Mouse (Mus musculus) layer of hippocampus, postnatal 10 days (tissue): ENCODE measurements at regions not wholly inside any gene's neighbourhood (a gene's known extent, or its start where the extent isn't known, plus 50 kb on each side); places are given as distances from the start of the nearest gene placed in this dataset.
"Not testable (repeated sequence)": the region's sequence is repeated elsewhere in the genome, so short reads cannot be mapped to it uniquely, and the experiment has no call there.

ENCODE experiments used
- DNase-seq, 2 experiments: peaks; one replicate each; pipeline ENCODE4 v3.0.0; 2021; ENCODE audit warnings: low spot score in 2 of 2

DNA sequence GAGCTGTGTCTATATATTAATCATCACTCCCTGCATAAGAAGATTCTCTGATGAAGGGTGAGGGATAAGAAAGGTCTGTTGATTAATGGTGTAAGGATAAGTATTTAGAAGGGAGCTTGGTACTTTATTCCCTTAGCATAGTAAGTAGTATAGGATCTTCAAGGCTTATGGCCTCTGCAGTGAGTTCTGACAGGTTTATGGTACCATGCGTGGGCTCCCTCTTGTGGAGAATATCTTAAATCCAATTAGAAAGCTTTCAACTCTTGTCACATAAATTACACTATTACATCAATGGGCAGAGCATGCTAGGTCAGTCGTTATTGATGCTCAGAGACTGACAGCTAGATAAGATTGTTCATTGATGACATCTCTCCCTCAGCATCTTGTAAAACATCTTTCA, 112.7 kb upstream of the Grin3a start:
- DNase-seq, result no peak

DNA sequence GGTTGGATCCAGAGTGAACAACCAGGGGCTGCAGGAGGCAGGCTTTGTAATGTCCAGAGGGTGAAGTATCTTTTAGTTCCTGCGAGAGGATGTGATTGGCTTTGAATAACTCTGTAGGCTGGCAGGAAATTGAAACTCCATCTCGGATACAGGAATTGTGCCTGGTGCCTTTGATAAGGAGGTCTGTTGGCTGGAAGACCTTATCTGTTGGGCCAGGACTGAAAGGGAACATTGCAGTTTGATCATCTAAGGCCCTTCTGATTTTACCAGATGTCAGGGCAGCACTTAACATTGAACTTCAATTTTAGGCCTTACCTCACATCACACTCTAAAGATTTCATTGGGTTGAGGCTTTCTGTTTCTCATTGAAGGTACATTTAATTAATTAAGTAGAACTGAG, 111.3 kb upstream of the Grin3a start:
- no peak for DNase-seq

DNA sequence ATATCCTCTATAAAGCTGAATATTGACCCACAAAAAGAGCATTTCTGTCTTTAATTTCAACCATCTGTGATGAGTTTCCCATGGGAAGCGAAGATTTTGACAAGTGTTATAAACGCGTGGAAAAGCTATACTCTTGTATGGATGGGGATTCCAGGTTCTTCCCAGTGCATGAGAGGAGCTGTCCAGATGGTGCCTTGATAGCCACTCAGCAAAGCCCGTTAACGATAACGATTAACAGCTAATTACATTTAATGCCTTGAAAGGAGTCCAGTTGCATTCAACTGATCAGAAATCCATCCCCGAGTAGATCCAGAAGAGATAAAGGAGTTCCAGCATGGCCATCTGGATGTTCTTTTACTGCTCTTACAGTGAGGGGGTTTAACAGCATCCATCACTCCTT, 100.8 kb upstream of the Grin3a start:
- no peak for DNase-seq

- no peak for DNase-seq
Observed at GRCm38 (mm10) chr4:49937471-49937870, 91.9 kb upstream of the Grin3a start.

- DNase-seq, result not testable (repeated sequence)
Observed at GRCm38 (mm10) chr4:49929636-49930035, 84.1 kb upstream of the Grin3a start.

GRCm38 (mm10) chr4:49927045-49927444, 81.5 kb upstream of the Grin3a start:
- no peak for DNase-seq

- DNase-seq, result peak; percentile 16
Observed at GRCm38 (mm10) chr4:49914221-49914620, 68.7 kb upstream of the Grin3a start.

GRCm38 (mm10) chr4:49913636-49914035, 68.1 kb upstream of the Grin3a start:
- peak; percentile 61 to 72 for DNase-seq
